20 mouse cellular contexts compared by ENCODE assay signal in genomic region chr13:109609106-109609804, GRCm38 (mm10).
DNase-seq lines count a peak whose midpoint lies in the region; ATAC-seq and TF ChIP-seq lines count a peak whose summit lies in the region.
"Had no signal": no experiment of that assay in that cellular context is flagged by ENCODE, and none has a peak within 500 bp of the region (broad histone marks: within the 10 kb centered on the region; RNA-seq: fewer than 3 reads in every experiment).

No protein-coding gene starts in this region.

- ATAC-seq in forebrain, embryonic 15.5 days (replicated peaks), result peak; percentile 47; the same call in 1 of the 2 replicates
- no peak for ATAC-seq in kidney, embryonic 14.5 days (ENCODE audit: low FRiP score, low TSS enrichment)
- peak; percentile 45 for ATAC-seq in neural tube, embryonic 13.5 days (ENCODE audit: low read depth)
- ATAC-seq: CD4-positive, CD25-positive, alpha-beta regulatory T cell, adult 4 months; inflammation-experienced regulatory T-cells, adult 6 months; lung, postnatal 0 days had no signal

- 61% methylated on average over 9 of the region's 9 CpGs for WGBS in forebrain, embryonic 15.5 days
- WGBS in forebrain, embryonic 10.5 days, result 82% methylated on average over 9 of the region's 9 CpGs
- WGBS in kidney, adult 2 months, result 46% methylated on average over 9 of the region's 9 CpGs
- 68% methylated on average over 9 of the region's 9 CpGs for whole genome bisulfite sequencing in kidney, embryonic 14.5 days
- 75% methylated on average over 9 of the region's 9 CpGs for WGBS in neural tube, embryonic 13.5 days

- H3K36me3 ChIP-seq in forebrain, embryonic 15.5 days, result no peaks in the 10 kb centered on the region
- no peaks in the 10 kb centered on the region for H3K36me3 ChIP-seq in forebrain, embryonic 10.5 days (replicated peaks)
- no peaks in the 10 kb centered on the region for H3K36me3 ChIP-seq in kidney, adult 2 months (ENCODE audit: control insufficient read depth, insufficient read depth, low read length)
- H3K36me3 ChIP-seq in kidney, embryonic 14.5 days (ENCODE audit: control insufficient read depth, insufficient read depth, low read length), result no peaks in the 10 kb centered on the region
- no peaks in the 10 kb centered on the region for H3K36me3 ChIP-seq in neural tube, embryonic 13.5 days
- H3K36me3 ChIP-seq: embryonic facial prominence, embryonic 10.5 days; heart, embryonic 15.5 days; limb, embryonic 12.5 days had no signal

- H3K9me3 ChIP-seq in forebrain, embryonic 15.5 days, result no peaks in the 10 kb centered on the region
- no peaks in the 10 kb centered on the region for H3K9me3 ChIP-seq in forebrain, embryonic 10.5 days
- H3K9me3 ChIP-seq in kidney, embryonic 14.5 days (ENCODE audit: control insufficient read depth, low read length), result no peaks in the 10 kb centered on the region
- H3K9me3 ChIP-seq in neural tube, embryonic 13.5 days, result no peaks in the 10 kb centered on the region
- H3K9me3 ChIP-seq: embryonic facial prominence, embryonic 10.5 days; heart, embryonic 15.5 days; limb, embryonic 12.5 days had no signal

- H3K27me3 ChIP-seq in forebrain, embryonic 15.5 days, result no peaks in the 10 kb centered on the region
- H3K27me3 ChIP-seq in forebrain, embryonic 10.5 days (ENCODE audit: poor library complexity, severe bottlenecking), result no peaks in the 10 kb centered on the region
- H3K27me3 ChIP-seq in kidney, adult 2 months (replicated peaks; ENCODE audit: control insufficient read depth, insufficient read depth, low read length), result no peaks in the 10 kb centered on the region; the same call in 1 of the 2 replicates
- H3K27me3 ChIP-seq in kidney, embryonic 14.5 days (ENCODE audit: control insufficient read depth, insufficient read depth, low read length), result no peaks in the 10 kb centered on the region
- no peaks in the 10 kb centered on the region for H3K27me3 ChIP-seq in neural tube, embryonic 13.5 days
- H3K27me3 ChIP-seq: heart, embryonic 15.5 days; limb, embryonic 12.5 days; Patski had no signal

- no peak overlapping the region for H3K4me2 ChIP-seq in forebrain, embryonic 15.5 days (replicated peaks)
- no peak overlapping the region for H3K4me2 ChIP-seq in kidney, embryonic 14.5 days (replicated peaks; ENCODE audit: low read depth, low read length)
- no peak overlapping the region for H3K4me2 ChIP-seq in neural tube, embryonic 13.5 days
- H3K4me2 ChIP-seq: heart, embryonic 15.5 days; limb, embryonic 12.5 days; liver, embryonic 11.5 days had no signal

- H3K27ac ChIP-seq in forebrain, embryonic 15.5 days (replicated peaks), result no peak overlapping the region
- H3K27ac ChIP-seq in forebrain, embryonic 10.5 days, result no peak overlapping the region
- H3K27ac ChIP-seq in kidney, adult 2 months (ENCODE audit: insufficient read depth, low read depth, low read length), result peak overlapping the region; percentile 55
- no peak overlapping the region for H3K27ac ChIP-seq in kidney, embryonic 14.5 days (ENCODE audit: low read depth, low read length)
- no peak overlapping the region for H3K27ac ChIP-seq in neural tube, embryonic 13.5 days (replicated peaks)
- H3K27ac ChIP-seq: embryonic facial prominence, embryonic 10.5 days; heart, adult 2 months; heart, embryonic 15.5 days; layer of hippocampus, adult 2 months; limb, embryonic 12.5 days; macrophage had no signal

- no peak for DNase-seq in forebrain, embryonic 10.5 days (ENCODE audit: extremely low spot score, low spot score)
- peak; percentile 57 for DNase-seq in kidney, adult 2 months
- DNase-seq in neural tube, embryonic 10.5 days (ENCODE audit: extremely low spot score, low spot score), result no peak
- DNase-seq in cerebellum, adult 11 months, result no peak

- no peak overlapping the region for H3K9ac ChIP-seq in forebrain, embryonic 15.5 days (replicated peaks)
- no peak overlapping the region for H3K9ac ChIP-seq in kidney, embryonic 14.5 days (ENCODE audit: low read depth, low read length)
- no peak overlapping the region for H3K9ac ChIP-seq in neural tube, embryonic 13.5 days
- H3K9ac ChIP-seq: heart, embryonic 15.5 days; limb, embryonic 12.5 days; liver, postnatal 0 days had no signal

- TF ChIP-seq CTCF in kidney, adult 2 months (conservative IDR thresholded peaks at IDR 0.05; ENCODE audit: insufficient read depth, insufficient read length, low read depth, low read length), result no peak

- TF ChIP-seq POLR2A in kidney, adult 2 months (IDR thresholded peaks at IDR 0.05; ENCODE audit: low read depth, low read length), result no peak

- no peak overlapping the region for H3K4me3 ChIP-seq in forebrain, embryonic 15.5 days
- H3K4me3 ChIP-seq in forebrain, embryonic 10.5 days, result no peak overlapping the region
- no peak overlapping the region for H3K4me3 ChIP-seq in kidney, adult 2 months (ENCODE audit: insufficient read depth, low read depth, low read length)
- no peak overlapping the region for H3K4me3 ChIP-seq in kidney, embryonic 14.5 days (ENCODE audit: low read length)
- no peak overlapping the region for H3K4me3 ChIP-seq in neural tube, embryonic 13.5 days
- H3K4me3 ChIP-seq: embryonic facial prominence, embryonic 10.5 days; heart, adult 2 months; heart, embryonic 15.5 days; layer of hippocampus, adult 2 months; limb, embryonic 12.5 days; myocyte had no signal

- H3K4me1 ChIP-seq in forebrain, embryonic 15.5 days, result 0 out of 2 replicates have a peak, but pooled peaks cover 2% of the 10 kb centered on the region
- peaks cover 2% of the 10 kb centered on the region; the same call in 1 of the 2 replicates for H3K4me1 ChIP-seq in forebrain, embryonic 10.5 days
- H3K4me1 ChIP-seq in kidney, adult 2 months (ENCODE audit: control insufficient read depth, insufficient read depth, low read length), result peaks cover 16% of the 10 kb centered on the region
- 0 out of 2 replicates have a peak, but pooled peaks cover 3% of the 10 kb centered on the region for H3K4me1 ChIP-seq in kidney, embryonic 14.5 days (ENCODE audit: control insufficient read depth, insufficient read depth, low read length)
- H3K4me1 ChIP-seq in neural tube, embryonic 13.5 days (replicated peaks), result peaks cover 5% of the 10 kb centered on the region; the same call in 1 of the 2 replicates
- H3K4me1 ChIP-seq: heart, embryonic 15.5 days had no signal
